Mouse (Mus musculus) left cerebral cortex, postnatal 25 days (tissue): ENCODE results near the gene Grip1. TPM values are rescaled to one million over a fixed set of nuclear protein-coding genes. Genes with fewer than 3 reads are reported as not detected.

Experiments used
- DNase-seq, 2 experiments: peaks; one replicate each; pipeline ENCODE4 v3.0.0; 2022; ENCODE audit warnings: low spot score in 2 of 2, mixed read lengths in 1 of 2
- intact Hi-C: fragments of 180-260 bp; cut with DNase I; formaldehyde crosslinking; loops from one replicate; pipeline ENCODE4 v1.15.1; 2025
- total RNA-seq, 2 experiments: library from RNA; stranded (reverse); gene quantifications; 2 replicates each; pipeline ENCODE4 v1.2.3; 2021

Grip1 gene
- total RNA-seq, 2 experiments from 2014 or later: 19.6 to 20.5 TPM

GRCm38 (mm10) chr10:119544743-119545142, 91.1 kb downstream of the Grip1 start:
- no peak for DNase-seq
- intact Hi-C loops: no loop called here

GRCm38 (mm10) chr10:119547875-119548274, 94.2 kb downstream of the Grip1 start:
- peak; percentile 39 to 86 for DNase-seq
- intact Hi-C loops: no loop called here

- DNase-seq: no peak
- intact Hi-C loops: no loop called here
Observed at GRCm38 (mm10) chr10:119548774-119549173, 95.1 kb downstream of the Grip1 start.

- intact Hi-C loops: no loop called here
- no peak for DNase-seq
Observed at GRCm38 (mm10) chr10:119550630-119551029, 97.0 kb downstream of the Grip1 start.

GRCm38 (mm10) chr10:119556346-119556745, 102.7 kb downstream of the Grip1 start:
- no peak for DNase-seq
- intact Hi-C loops: no loop called here

GRCm38 (mm10) chr10:119558432-119558831, 104.8 kb downstream of the Grip1 start:
- intact Hi-C loops: no loop called here
- no peak for DNase-seq

- intact Hi-C loops: no loop called here
- DNase-seq: no peak
Observed at GRCm38 (mm10) chr10:119564862-119565261, 111.2 kb downstream of the Grip1 start.

GRCm38 (mm10) chr10:119573134-119573533, 119.5 kb downstream of the Grip1 start:
- no peak for DNase-seq
- intact Hi-C loops: no loop called here

GRCm38 (mm10) chr10:119575780-119576179, 122.2 kb downstream of the Grip1 start:
- intact Hi-C loops: no loop called here

GRCm38 (mm10) chr10:119580024-119580423, 126.4 kb downstream of the Grip1 start:
- DNase-seq: no peak
- intact Hi-C loops: no loop called here

More at GRCm38 (mm10) chr10:119575780-119576179, 122.2 kb downstream of the Grip1 start:
- DNase-seq: no peak

GRCm38 (mm10) chr10:119584666-119585065, 131.0 kb downstream of the Grip1 start:
- intact Hi-C loops: no loop called here
- DNase-seq: no peak

GRCm38 (mm10) chr10:119586976-119587375, 133.3 kb downstream of the Grip1 start:
- intact Hi-C loops: no loop called here
- DNase-seq: no peak

GRCm38 (mm10) chr10:119596822-119597221, 143.2 kb downstream of the Grip1 start:
- intact Hi-C loops: no loop called here
- DNase-seq: no peak

GRCm38 (mm10) chr10:119607501-119607900, 153.9 kb downstream of the Grip1 start:
- intact Hi-C loops: no loop called here
- DNase-seq: no peak

- intact Hi-C loops: no loop called here
- no peak for DNase-seq
Observed at GRCm38 (mm10) chr10:119608998-119609397, 155.4 kb downstream of the Grip1 start.

GRCm38 (mm10) chr10:119610279-119610895, 156.8 kb downstream of the Grip1 start:
- intact Hi-C loops: no loop called here
- no peak for DNase-seq

- no peak for DNase-seq
- intact Hi-C loops: no loop called here
Observed at GRCm38 (mm10) chr10:119612034-119612433, 158.4 kb downstream of the Grip1 start.

- intact Hi-C loops: no loop called here
- DNase-seq: no peak
Observed at GRCm38 (mm10) chr10:119614726-119615125, 161.1 kb downstream of the Grip1 start.

- DNase-seq: peak; percentile 24 to 55
Observed at GRCm38 (mm10) chr10:119615240-119615885, 161.7 kb downstream of the Grip1 start.

GRCm38 (mm10) chr10:119616078-119616477, 162.4 kb downstream of the Grip1 start:
- no peak for DNase-seq
- intact Hi-C loops: no loop called here

More at GRCm38 (mm10) chr10:119615240-119615885, 161.7 kb downstream of the Grip1 start:
- intact Hi-C loops: no loop called here

GRCm38 (mm10) chr10:119628656-119629055, 175.0 kb downstream of the Grip1 start:
- intact Hi-C loops: no loop called here

More at GRCm38 (mm10) chr10:119628656-119629055, 175.0 kb downstream of the Grip1 start:
- DNase-seq: no peak
